Mouse (Mus musculus): ENCODE measurements around the gene Srp9.

- no peak for TF ChIP-seq HCFC1 (IDR thresholded peaks at IDR 0.05; ENCODE audit: borderline replicate concordance, insufficient read depth, low read length)
- no peak for TF ChIP-seq ZNF384 (IDR thresholded peaks at IDR 0.05; ENCODE audit: low read depth, low read length)
- no peak for TF ChIP-seq MAFK (IDR thresholded peaks at IDR 0.05; ENCODE audit: insufficient read depth, low read depth, low read length)
These were observed 16.0 kb upstream of the Srp9 start for GRCm38 (mm10) chr1:182108397-182109099.
